Mouse (Mus musculus) midbrain, embryonic 10.5 days (tissue): ENCODE measurements around the gene Cyp2b23. TPM values are rescaled to one million over a fixed set of nuclear protein-coding genes. Genes with fewer than 3 reads are reported as not detected.
"Not testable (repeated sequence)": the region's sequence is repeated elsewhere in the genome, so short reads cannot be mapped to it uniquely, and the experiment has no call there.

Experiments
- DNase-seq: peaks from one replicate; pipeline ENCODE4 v3.0.0-alpha.2; 2017; ENCODE audit warnings: low spot score
- H3K27ac ChIP-seq: fragments of 300-500 bp; sonication (generic); replicated peaks from 2 replicates; pipeline ENCODE4 v1.5.1; 2016; ENCODE audit warnings: mild to moderate bottlenecking
- H3K27me3 ChIP-seq: fragments of 300-500 bp; sonication (generic); 2 replicates; pipeline ENCODE4 v1.6.1; 2016; ENCODE audit warnings: low read depth, mild to moderate bottlenecking; ENCODE audit not compliant: poor library complexity, severe bottlenecking
- H3K36me3 ChIP-seq: fragments of 300-500 bp; sonication (generic); 2 replicates; pipeline ENCODE4 v1.6.1; 2016; ENCODE audit warnings: mild to moderate bottlenecking, moderate library complexity
- H3K4me1 ChIP-seq: fragments of 300-500 bp; sonication (generic); 2 replicates; pipeline ENCODE4 v1.6.1; 2016
- H3K4me3 ChIP-seq: fragments of 300-500 bp; sonication (generic); 2 replicates; pipeline ENCODE4 v1.5.1; 2016; ENCODE audit warnings: mild to moderate bottlenecking, moderate library complexity
- H3K9me3 ChIP-seq: fragments of 300-500 bp; sonication (generic); replicated peaks from 2 replicates; pipeline ENCODE4 v1.6.1; 2016; ENCODE audit warnings: mild to moderate bottlenecking
- WGBS: fragments of 180-500 bp; shearing (Covaris S2); methylation state at CpG from one replicate; pipeline ENCODE4 v1.1.7; 2016; 5-methylcytosine and 5-hydroxymethylcytosine counted together
- polyA plus RNA-seq: library from polyadenylated mRNA; unstranded; fragments of >200 nt; fragmentation: Nextera tagmentation; extraction: Ambion mirVana; gene quantifications from 2 replicates; pipeline ENCODE4 v1.2.1, GENCODE M21; 2016

Gene Cyp2b23
- polyA plus RNA-seq = not detected in 2 replicates

GRCm38 (mm10) chr7:26686337-26686736 is at the start of gene Cyp2b23:
Gene Cyp2b23, minus strand, starts transcription at chr7:26686437.
- no peaks in the 10 kb centered on the region for H3K27me3 ChIP-seq
- H3K4me1 ChIP-seq = no peaks in the 10 kb centered on the region
- H3K36me3 ChIP-seq = no peaks in the 10 kb centered on the region
- DNase-seq = no peak
- H3K4me3 ChIP-seq = no peak within 1 kb of the TSS
- 0 out of 2 replicates have a peak, but pooled peaks cover 6% of the 10 kb centered on the region for H3K9me3 ChIP-seq
- no peak within 1 kb of the TSS for H3K27ac ChIP-seq
- WGBS = 83% methylated on average over 4 of the region's 4 CpGs

DNA sequence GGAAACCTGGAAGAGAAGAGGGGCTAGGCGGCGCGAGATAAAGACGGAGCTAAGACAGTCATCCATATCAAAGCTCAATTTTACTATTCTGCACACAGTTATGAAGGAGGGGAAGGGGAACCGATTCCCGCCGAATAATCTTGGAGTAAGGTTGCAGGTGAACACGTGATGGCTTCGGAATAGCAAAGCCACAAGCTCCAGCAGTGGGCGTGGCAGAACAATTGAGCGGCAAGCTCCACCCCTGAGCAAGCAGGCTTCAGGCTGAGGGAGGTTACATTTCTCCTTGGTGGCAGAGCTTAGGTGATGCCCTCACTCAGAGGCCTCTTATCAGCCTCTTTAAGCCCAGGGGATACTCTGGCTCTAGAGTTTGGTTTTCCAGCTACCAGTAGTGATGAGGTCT is 24.8 kb upstream of the Cyp2b23 start:
- Histone ChIP-seq H3K36me3 (no peaks in the 10 kb centered on the region), H3K9me3 (peaks cover 8% of the 10 kb centered on the region), H3K27me3 (no peaks in the 10 kb centered on the region), H3K4me1 (no peaks in the 10 kb centered on the region), H3K27ac (no peak overlapping the region), H3K4me3 (no peak overlapping the region)
- no peak for DNase-seq
- 87% methylated on average over 11 of the region's 11 CpGs for WGBS

DNA sequence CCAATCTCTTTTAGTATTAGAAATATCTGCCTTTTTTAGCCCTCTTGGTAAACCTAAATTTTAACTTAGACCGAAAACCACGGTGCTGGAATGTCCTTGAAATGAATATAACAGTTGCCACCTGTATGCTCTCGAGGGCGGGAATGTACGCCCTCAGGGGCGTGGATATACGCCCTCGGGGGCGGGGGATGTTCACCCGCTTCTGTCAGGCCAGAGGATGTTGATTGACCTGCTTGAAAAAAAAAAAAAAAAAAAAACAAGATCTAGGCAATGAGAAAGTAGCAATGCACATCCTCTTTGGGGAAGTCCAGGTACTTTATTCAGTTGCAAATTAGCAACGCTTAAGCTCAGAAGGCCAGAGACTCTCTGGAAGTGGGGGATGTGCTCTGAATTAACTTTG is 20.8 kb upstream of the Cyp2b23 start:
- Histone ChIP-seq H3K4me1 (no peaks in the 10 kb centered on the region), H3K27me3 (no peaks in the 10 kb centered on the region), H3K9me3 (no peaks in the 10 kb centered on the region), H3K27ac (no peak overlapping the region), H3K36me3 (no peaks in the 10 kb centered on the region), H3K4me3 (no peak overlapping the region)
- no peak for DNase-seq
- 47% methylated on average over 11 of the region's 11 CpGs for WGBS

GRCm38 (mm10) chr7:26706191-26706590 is 20.0 kb upstream of the Cyp2b23 start:
- H3K27ac ChIP-seq, H3K4me1 ChIP-seq, DNase-seq, H3K36me3 ChIP-seq, H3K27me3 ChIP-seq, H3K9me3 ChIP-seq, H3K4me3 ChIP-seq: not testable (repeated sequence)
- 51% methylated on average over 6 of the region's 6 CpGs for WGBS

DNA sequence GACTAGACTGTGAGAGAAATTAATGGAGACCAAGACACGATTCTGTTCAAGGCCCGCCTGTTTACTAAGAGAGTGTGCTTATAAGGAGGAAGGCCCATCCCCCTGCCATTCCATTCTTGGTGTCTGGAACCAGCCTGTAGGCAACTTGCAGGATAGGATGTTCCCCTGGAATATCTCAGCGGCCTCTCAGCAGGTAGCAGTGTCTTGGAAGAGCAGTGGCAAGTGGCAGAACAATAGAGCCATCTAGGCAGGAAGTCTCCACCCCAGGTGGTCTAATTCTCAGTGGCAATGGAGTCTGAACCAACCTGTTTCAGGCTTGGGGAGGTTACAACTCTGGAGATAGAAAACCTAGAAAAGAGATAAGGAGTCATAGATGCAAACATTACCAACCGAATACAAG is 13.9 kb upstream of the Cyp2b23 start:
- Histone ChIP-seq H3K9me3 (no peaks in the 10 kb centered on the region; the same call in 1 of the 2 replicates), H3K4me3 (no peak overlapping the region), H3K27ac (no peak overlapping the region), H3K36me3 (no peaks in the 10 kb centered on the region), H3K27me3 (no peaks in the 10 kb centered on the region), H3K4me1 (no peaks in the 10 kb centered on the region)
- no peak for DNase-seq
- WGBS = 81% methylated on average over 4 of the region's 4 CpGs

DNA sequence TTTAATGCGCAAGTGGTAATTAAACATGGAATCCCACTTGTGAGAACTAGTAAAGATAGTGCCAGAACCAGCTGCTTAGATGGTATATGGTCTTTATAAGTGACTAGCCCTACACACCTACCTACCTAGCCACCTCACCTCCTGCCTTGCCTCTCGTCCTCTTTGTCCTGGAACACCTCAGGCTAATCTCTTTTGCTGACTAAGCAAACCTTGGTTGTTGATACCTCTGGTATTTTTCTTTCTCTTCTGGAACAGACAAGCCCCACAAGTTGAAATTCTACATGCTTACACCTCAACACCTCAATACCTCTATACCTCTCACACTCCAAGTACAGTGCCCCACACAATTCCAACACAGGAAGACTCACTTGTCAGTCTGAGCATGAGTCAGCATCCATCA is 524 bp downstream of the Cyp2b23 start:
- Histone ChIP-seq H3K4me3 (no peak overlapping the region), H3K36me3 (no peaks in the 10 kb centered on the region), H3K9me3 (0 out of 2 replicates have a peak, but pooled peaks cover 7% of the 10 kb centered on the region), H3K27ac (no peak overlapping the region), H3K4me1 (no peaks in the 10 kb centered on the region), H3K27me3 (no peaks in the 10 kb centered on the region)
- DNase-seq = no peak
- 79% methylated on average over 2 of the region's 2 CpGs for WGBS

- H3K27me3 ChIP-seq, H3K4me3 ChIP-seq, DNase-seq, H3K36me3 ChIP-seq, H3K9me3 ChIP-seq, H3K4me1 ChIP-seq, H3K27ac ChIP-seq: not testable (repeated sequence)
- WGBS = 28% methylated on average over 2 of the region's 2 CpGs
Observed at GRCm38 (mm10) chr7:26667466-26667865, 18.8 kb downstream of the Cyp2b23 start.

- Histone ChIP-seq H3K9me3 (peaks cover 12% of the 10 kb centered on the region), H3K27ac (no peak overlapping the region), H3K27me3 (no peaks in the 10 kb centered on the region), H3K4me1 (no peaks in the 10 kb centered on the region), H3K36me3 (no peaks in the 10 kb centered on the region), H3K4me3 (no peak overlapping the region)
- DNase-seq = no peak
- WGBS = 82% methylated on average over 5 of the region's 5 CpGs
Observed at GRCm38 (mm10) chr7:26666011-26666410, 20.2 kb downstream of the Cyp2b23 start.

GRCm38 (mm10) chr7:26618364-26618763 is 67.9 kb downstream of the Cyp2b23 start, which contains the start of gene Vmn1r185:
Gene Vmn1r185, minus strand, starts transcription at chr7:26618464.
- not testable (repeated sequence) for H3K27ac ChIP-seq, H3K4me3 ChIP-seq, H3K4me1 ChIP-seq, H3K36me3 ChIP-seq, H3K27me3 ChIP-seq, DNase-seq, H3K9me3 ChIP-seq
- 89% methylated on average over 1 of the region's 1 CpGs for WGBS

Other genes with a start within 250 kb of the Cyp2b23 start
- gene Nlrp9a, start 151.4 kb downstream of the Cyp2b23 start, polyA plus RNA-seq = not detected in 2 replicates
- gene Vmn1r185, start 68.0 kb downstream of the Cyp2b23 start, polyA plus RNA-seq = not detected in 2 replicates
- gene Cyp2b19, start 70.7 kb upstream of the Cyp2b23 start, polyA plus RNA-seq = not detected in 2 replicates
- gene Cyp2g1, start 122.5 kb upstream of the Cyp2b23 start, polyA plus RNA-seq = not detected in 2 replicates
- 0.17 TPM in 1 of 2 replicates, not detected in the other for gene Cyp2a5, start 148.9 kb upstream of the Cyp2b23 start, polyA plus RNA-seq